Mouse (Mus musculus) heart, postnatal 36 days (tissue): Measurements from ENCODE around the gene Nln. TPM values are rescaled to one million over a fixed set of nuclear protein-coding genes. Genes with fewer than 3 reads are reported as not detected.

Experiments
- DNase-seq, 2 experiments: peaks; one replicate each; pipeline ENCODE4 v3.0.0; 2021 to 2022
- intact Hi-C: fragments of 180-260 bp; cut with DNase I; formaldehyde crosslinking; loops from one replicate; pipeline ENCODE4 v1.15.1; 2025
- total RNA-seq, 2 experiments: library from RNA; stranded (reverse); gene quantifications; 2 replicates each; pipeline ENCODE4 v1.2.3; 2021

Gene Nln
- total RNA-seq, 2 experiments from 2014 or later = 10.6 to 14.8 TPM

DNA sequence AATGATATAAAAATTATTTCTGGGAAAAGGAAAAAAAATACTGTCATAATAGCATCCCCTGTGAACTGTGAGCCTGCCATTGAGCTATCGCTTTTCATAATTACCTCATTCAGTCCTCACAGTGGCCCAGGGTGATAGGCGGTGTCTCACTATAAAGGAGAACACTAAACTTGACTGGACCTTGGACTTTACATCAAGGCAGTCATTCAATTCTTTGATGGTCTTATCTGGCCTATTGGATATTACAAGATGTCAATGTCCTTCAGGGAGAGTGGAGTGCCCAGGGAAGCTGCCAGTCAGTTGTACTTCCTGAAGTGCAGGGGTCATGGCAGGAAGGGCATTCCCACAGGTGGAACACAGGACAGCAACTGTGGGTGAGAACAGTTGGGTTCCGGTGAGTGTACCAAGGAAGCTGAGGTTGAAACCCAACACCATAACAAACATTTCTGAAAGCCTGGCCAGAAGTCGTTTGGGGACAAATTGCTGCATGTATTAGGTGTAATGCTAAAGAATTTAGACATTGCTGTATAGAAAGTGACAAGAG lies 133.2 kb downstream of the Nln start:
- DNase-seq = no peak
- intact Hi-C loops = no loop called here

DNA sequence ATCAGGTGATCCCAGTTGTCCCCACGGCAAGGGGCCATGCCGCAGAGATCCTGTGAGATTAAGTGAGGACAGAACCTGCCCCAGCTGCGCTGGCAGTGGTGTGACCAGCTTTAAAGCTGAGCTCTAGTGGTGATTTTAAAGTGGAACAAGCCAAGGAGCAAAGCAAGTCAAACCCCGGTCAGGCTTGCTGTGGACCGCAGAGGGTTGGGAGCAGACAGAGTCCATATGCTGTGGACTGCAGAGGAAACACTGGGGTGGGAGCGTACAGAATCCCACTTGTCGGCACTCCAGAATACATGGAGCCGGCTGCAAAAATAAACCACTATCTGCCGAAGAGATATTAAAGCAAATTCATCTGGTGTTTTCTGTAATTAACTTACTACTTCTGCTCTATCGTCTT lies 134.3 kb downstream of the Nln start:
- no peak for DNase-seq
- intact Hi-C loops = no loop called here

DNA sequence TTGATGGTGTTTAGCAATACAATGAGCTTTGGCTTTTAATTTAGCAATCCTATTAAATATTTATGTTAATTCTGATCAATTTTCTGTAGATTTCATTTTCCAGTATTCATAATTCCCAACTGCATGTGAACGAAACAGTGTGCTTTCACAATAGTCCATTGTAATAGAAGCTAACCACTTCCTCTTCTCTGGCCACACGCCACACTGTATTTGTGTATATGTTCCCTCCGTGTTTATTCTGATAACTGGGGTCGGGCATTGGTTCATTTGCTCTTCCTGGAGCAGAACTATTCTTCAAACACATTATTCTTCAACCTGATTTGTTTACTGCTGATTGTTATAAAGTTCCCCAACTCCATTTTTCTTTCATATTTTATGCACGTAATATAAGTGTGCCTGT lies 135.4 kb downstream of the Nln start:
- intact Hi-C loops = no loop called here
- no peak for DNase-seq

Other genes starting within 250 kb of the Nln start
- gene Erbin, start 189.1 kb downstream of the Nln start, total RNA-seq = 10 to 100 TPM; 46.7 to 52.2 TPM
- gene Sgtb, start 127 bp upstream of the Nln start, total RNA-seq = 1 to 10 TPM in 1 of 2 experiments, under 1 TPM in 1; 0.97 to 1.5 TPM
- 10 to 100 TPM; 31.2 to 35.1 TPM for gene Trappc13, start 68.9 kb upstream of the Nln start, total RNA-seq
- gene Trim23, start 69.2 kb upstream of the Nln start, total RNA-seq = 10 to 100 TPM; 23.4 to 23.8 TPM
- under 1 TPM; 0.62 to 0.67 TPM for gene Cenpk, start 119.0 kb upstream of the Nln start, total RNA-seq
- gene Ppwd1, start 119.2 kb upstream of the Nln start, total RNA-seq = 1 to 10 TPM; 6.3 to 7.3 TPM
- 1 to 10 TPM; 3.0 to 4.9 TPM for gene Adamts6, start 178.2 kb upstream of the Nln start, total RNA-seq